Mouse (Mus musculus) lung, postnatal 0 days (tissue): ENCODE data around the gene Slc19a3. TPM values are rescaled to one million over a fixed set of nuclear protein-coding genes. Genes with fewer than 3 reads are reported as not detected.

ENCODE experiments used
- ATAC-seq: fragments of 200-750 bp; cut with Nextera tagmentation; 2 replicates; pipeline ENCODE4 v1.8.0; 2017; ENCODE audit warnings: moderate library complexity
- DNase-seq: peaks from one replicate; pipeline ENCODE4 v3.0.0-alpha.2; 2016; ENCODE audit warnings: low spot score
- H3K27ac ChIP-seq: fragments of 300-500 bp; sonication (generic); 2 replicates; pipeline ENCODE4 v1.5.1; 2014; ENCODE audit warnings: antibody characterized with exemption, mild to moderate bottlenecking, low read length, mixed read lengths
- H3K27me3 ChIP-seq: fragments of 300-500 bp; sonication (generic); replicated peaks from 2 replicates; pipeline ENCODE4 v1.6.1; 2014; ENCODE audit warnings: low read length, mixed read lengths; ENCODE audit not compliant: insufficient read depth
- H3K36me3 ChIP-seq: fragments of 300-500 bp; sonication (generic); 2 replicates; pipeline ENCODE4 v1.6.1; 2014; ENCODE audit warnings: low read length, mixed read lengths; ENCODE audit not compliant: insufficient read depth
- H3K4me1 ChIP-seq: fragments of 300-500 bp; sonication (generic); 2 replicates; pipeline ENCODE4 v1.6.1; 2014; ENCODE audit warnings: antibody characterized with exemption, low read depth, low read length, mixed read lengths; ENCODE audit not compliant: insufficient read depth
- H3K4me2 ChIP-seq: fragments of 300-500 bp; sonication (generic); replicated peaks from 2 replicates; pipeline ENCODE4 v1.6.1; 2014; ENCODE audit warnings: low read depth, mild to moderate bottlenecking, low read length, moderate library complexity, mixed read lengths
- H3K4me3 ChIP-seq: fragments of 300-500 bp; sonication (generic); 2 replicates; pipeline ENCODE4 v1.5.1; 2014; ENCODE audit warnings: low read depth, low read length
- H3K9ac ChIP-seq: fragments of 300-500 bp; sonication (generic); replicated peaks from 2 replicates; pipeline ENCODE4 v1.6.1; 2014; ENCODE audit warnings: low read depth, mild to moderate bottlenecking
- H3K9me3 ChIP-seq: fragments of 300-500 bp; sonication (generic); 2 replicates; pipeline ENCODE4 v1.6.1; 2016; ENCODE audit warnings: low read length, mixed read lengths
- CTCF ChIP-seq: IDR thresholded peaks from 2 replicates; pipeline ENCODE4 v1.5.1; 2016; ENCODE audit warnings: antibody characterized with exemption, mild to moderate bottlenecking
- EP300 ChIP-seq: IDR thresholded peaks from 2 replicates; pipeline ENCODE4 v1.6.1; 2016; ENCODE audit warnings: antibody characterized with exemption, mild to moderate bottlenecking, control low read depth
- WGBS: fragments of 180-500 bp; shearing (Covaris S2); extraction: QIAGEN DNeasy Blood & Tissue Kit; methylation state at CpG from one replicate; pipeline ENCODE4 v1.1.7; 2014; 5-methylcytosine and 5-hydroxymethylcytosine counted together
- polyA plus RNA-seq: library from polyadenylated mRNA; unstranded; fragments of >200 nt; fragmentation: Nextera tagmentation; extraction: Ambion mirVana; gene quantifications from 2 replicates; pipeline ENCODE4 v1.2.1, GENCODE M21; 2015

Slc19a3 gene
- polyA plus RNA-seq, 1 experiment from 2014 or later = 2.1 TPM

DNA sequence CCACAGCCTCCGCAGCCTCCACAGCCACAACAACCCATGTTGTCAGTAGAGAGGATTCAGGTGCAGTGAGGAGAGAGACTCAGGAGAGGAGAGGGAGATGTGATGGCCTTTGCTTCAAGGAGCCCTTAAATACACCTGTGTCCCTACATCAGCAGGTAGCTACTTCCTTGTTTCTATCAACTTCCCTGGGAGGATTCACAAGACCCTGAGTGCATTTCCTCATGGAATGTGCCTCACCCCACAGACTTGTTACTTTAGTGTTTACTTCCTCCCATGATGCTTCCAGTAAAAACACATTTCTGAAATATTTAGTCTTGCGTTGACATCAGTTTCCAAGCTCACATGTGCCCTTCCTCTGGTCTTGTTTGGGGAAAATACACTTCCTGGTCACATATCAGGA lies 4.1 kb upstream of the Slc19a3 start, which contains the start of gene Krtap28-10:
Krtap28-10 (minus strand) TSS at position 101 of the 400 bp plus-strand sequence.
- Histone ChIP-seq H3K27ac (no peak within 1 kb of the TSS), H3K4me2 (no peak within 1 kb of the TSS), H3K9ac (no peak within 1 kb of the TSS), H3K4me3 (no peak within 1 kb of the TSS), H3K27me3 (no peaks in the 10 kb centered on the region), H3K36me3 (no peaks in the 10 kb centered on the region), H3K4me1 (no peaks in the 10 kb centered on the region), H3K9me3 (no peaks in the 10 kb centered on the region)
- no peak for ATAC-seq
- WGBS = 88% methylated on average over 2 of the region's 2 CpGs
- no peak for DNase-seq
- no peak for TF ChIP-seq EP300
- no peak for TF ChIP-seq CTCF

DNA sequence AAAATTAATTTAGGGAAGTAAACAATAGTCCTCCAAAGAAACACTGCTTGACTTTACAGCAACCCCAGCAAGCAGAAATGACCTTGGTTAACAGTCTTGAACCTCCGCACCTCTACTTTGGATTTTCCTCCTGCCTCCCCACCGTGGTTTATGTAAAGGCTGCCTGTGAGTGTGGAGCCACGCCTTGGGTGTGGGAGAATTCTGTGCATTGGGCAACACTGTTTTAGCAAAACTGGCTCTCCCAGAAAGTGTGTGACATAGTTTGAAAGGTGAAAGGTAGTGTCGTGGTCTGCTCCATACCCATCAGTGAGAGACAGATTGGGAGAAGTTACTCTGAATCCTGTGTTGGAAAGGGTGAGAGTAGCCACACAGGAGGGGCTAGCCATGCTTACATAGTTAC lies 832 bp upstream of the Slc19a3 start:
- H3K4me3 ChIP-seq = no peak overlapping the region
- no peaks in the 10 kb centered on the region for H3K9me3 ChIP-seq
- peak; percentile 47 for DNase-seq
- 52% methylated on average over 4 of the region's 4 CpGs for WGBS
- H3K4me2 ChIP-seq = no peak overlapping the region
- H3K27me3 ChIP-seq = no peaks in the 10 kb centered on the region
- no peak overlapping the region for H3K27ac ChIP-seq
- no peaks in the 10 kb centered on the region for H3K4me1 ChIP-seq
- TF ChIP-seq EP300 (peak; percentile 22; the same call in 1 of the 2 replicates), CTCF (no peak)
- no peaks in the 10 kb centered on the region for H3K36me3 ChIP-seq
- ATAC-seq = peak; percentile 68
- no peak overlapping the region for H3K9ac ChIP-seq

DNA sequence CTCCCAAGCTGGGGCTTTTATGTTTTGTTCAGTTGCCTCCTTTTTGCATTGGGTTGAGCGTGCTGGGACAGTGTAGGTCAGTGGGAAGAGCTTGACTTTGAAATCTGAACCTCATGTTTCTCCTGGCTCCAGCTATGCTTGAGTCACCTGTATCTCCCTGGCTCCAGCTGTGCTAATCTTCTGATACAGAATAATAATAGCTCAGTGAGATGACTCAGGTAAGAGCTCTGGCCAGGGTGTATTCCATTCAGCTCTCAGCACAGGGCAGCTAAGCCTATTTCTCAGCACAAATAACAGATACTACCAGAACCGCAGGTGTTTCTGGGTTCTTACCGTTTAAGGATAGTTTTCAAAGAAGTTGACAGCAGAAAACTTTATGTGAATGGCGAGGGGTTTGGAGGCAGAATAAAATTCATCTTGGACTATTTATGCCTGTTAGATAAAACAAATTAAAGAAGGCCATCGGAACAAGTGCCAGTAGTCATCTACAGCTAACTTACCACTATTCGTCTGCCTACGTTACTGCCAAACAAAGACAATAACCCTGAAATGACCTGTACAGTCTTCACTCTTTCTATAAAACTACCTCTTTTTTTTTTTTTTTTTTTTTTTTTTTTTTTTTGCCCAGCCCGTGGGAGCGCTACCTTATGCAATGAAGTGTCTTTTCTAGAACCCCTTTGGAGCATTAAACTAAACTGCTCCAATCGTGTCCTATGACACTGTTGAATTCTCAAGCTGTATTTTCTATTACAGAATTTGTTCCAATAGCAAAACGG lies 1.2 kb downstream of the Slc19a3 start:
- H3K4me3 ChIP-seq = no peak overlapping the region
- WGBS = 73% methylated on average over 11 of the region's 11 CpGs

DNA sequence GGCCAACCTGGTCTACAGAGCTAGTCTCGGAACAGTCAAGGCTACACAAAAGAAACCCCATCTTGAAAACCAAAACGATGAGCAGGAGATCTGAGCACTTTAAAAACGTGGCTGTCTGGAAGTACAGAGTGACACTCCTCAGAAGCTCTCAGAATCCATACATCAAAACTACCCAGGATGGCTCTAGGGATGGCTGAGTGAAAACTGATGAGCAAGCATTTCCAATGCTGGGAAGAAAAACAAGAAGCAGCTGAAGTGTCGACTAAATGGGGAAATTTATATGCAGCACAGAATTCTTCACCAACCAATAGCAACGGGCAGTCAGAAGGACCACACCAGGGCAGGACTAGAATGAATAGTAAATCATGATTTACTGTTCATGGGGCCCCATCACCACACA lies 3.7 kb downstream of the Slc19a3 start:
- Histone ChIP-seq H3K9me3 (no peaks in the 10 kb centered on the region), H3K27ac (no peak overlapping the region), H3K9ac (no peak overlapping the region), H3K27me3 (no peaks in the 10 kb centered on the region), H3K4me1 (no peaks in the 10 kb centered on the region), H3K4me3 (no peak overlapping the region), H3K4me2 (no peak overlapping the region), H3K36me3 (no peaks in the 10 kb centered on the region)
- WGBS = 65% methylated on average over 5 of the region's 5 CpGs
- ATAC-seq = no peak
- no peak for TF ChIP-seq CTCF
- DNase-seq = no peak

More for the DNA sequence above, 1.2 kb downstream of the Slc19a3 start:
- H3K4me2 ChIP-seq = 0 out of 2 replicates have a peak overlapping the region, but pooled peaks have one; percentile 75
- ATAC-seq (no peak), DNase-seq (no peak)
- H3K36me3 ChIP-seq = no peaks in the 10 kb centered on the region
- H3K9ac ChIP-seq = no peak overlapping the region
- H3K27ac ChIP-seq = no peak overlapping the region
- H3K27me3 ChIP-seq = no peaks in the 10 kb centered on the region
- no peaks in the 10 kb centered on the region for H3K4me1 ChIP-seq
- no peaks in the 10 kb centered on the region for H3K9me3 ChIP-seq
- TF ChIP-seq EP300 (no peak), CTCF (no peak)

DNA sequence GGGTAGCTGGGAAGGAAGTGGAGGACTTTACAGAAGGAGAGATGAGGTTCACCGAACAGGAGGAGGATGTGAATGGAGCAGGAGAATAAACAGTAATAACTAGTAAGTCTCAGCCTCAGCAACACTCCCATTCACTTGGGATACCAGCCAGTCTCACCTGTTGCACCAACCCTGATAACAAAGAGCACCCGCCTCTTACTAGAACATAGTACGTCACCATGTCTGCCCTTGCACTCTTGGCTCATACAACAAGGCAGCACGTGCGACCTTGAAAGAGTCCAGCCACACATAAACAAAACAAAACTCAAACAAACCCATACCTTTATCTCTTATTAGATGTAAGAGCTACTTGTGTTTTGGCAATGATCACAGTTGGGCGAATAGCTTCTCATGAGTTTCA lies 5.7 kb downstream of the Slc19a3 start:
- Histone ChIP-seq H3K4me3 (no peak overlapping the region), H3K4me1 (no peaks in the 10 kb centered on the region), H3K9me3 (no peaks in the 10 kb centered on the region), H3K27ac (no peak overlapping the region), H3K9ac (no peak overlapping the region), H3K4me2 (no peak overlapping the region), H3K27me3 (no peaks in the 10 kb centered on the region), H3K36me3 (no peaks in the 10 kb centered on the region)
- DNase-seq = peak; percentile 55
- TF ChIP-seq EP300 (no peak), CTCF (no peak)
- 53% methylated on average over 6 of the region's 6 CpGs for WGBS
- ATAC-seq = peak; percentile 75

DNA sequence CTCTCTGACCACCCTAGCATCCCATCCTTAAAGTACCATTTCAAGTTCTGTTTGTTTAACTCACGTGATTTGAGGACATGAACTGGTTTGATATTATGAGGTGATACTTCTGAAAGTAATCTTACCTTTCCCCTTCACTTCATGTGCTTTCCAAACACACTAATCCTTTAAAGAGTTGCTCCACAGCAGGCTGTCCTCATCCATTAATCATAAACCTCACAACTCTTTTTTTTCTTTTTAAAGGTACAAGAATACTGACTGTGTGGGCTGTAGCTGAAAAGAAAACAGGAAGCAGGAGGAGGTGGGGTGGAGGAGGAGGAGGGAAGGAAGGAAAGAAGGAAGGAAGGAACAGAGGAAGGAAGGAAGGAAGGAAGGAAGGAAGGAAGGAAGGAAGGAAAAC lies 6.3 kb downstream of the Slc19a3 start:
- TF ChIP-seq CTCF = no peak
- H3K27ac ChIP-seq = no peak overlapping the region
- H3K27me3 ChIP-seq = no peaks in the 10 kb centered on the region
- ATAC-seq = peak; percentile 57
- H3K4me3 ChIP-seq = no peak overlapping the region
- no peaks in the 10 kb centered on the region for H3K36me3 ChIP-seq
- no peak overlapping the region for H3K9ac ChIP-seq
- H3K4me2 ChIP-seq = no peak overlapping the region
- H3K9me3 ChIP-seq = no peaks in the 10 kb centered on the region
- 23% methylated on average over 1 of the region's 1 CpGs for WGBS
- H3K4me1 ChIP-seq = no peaks in the 10 kb centered on the region
- DNase-seq = peak; percentile 38
